ENCODE assay signal across 8 mouse cellular contexts in the genomic region with DNA sequence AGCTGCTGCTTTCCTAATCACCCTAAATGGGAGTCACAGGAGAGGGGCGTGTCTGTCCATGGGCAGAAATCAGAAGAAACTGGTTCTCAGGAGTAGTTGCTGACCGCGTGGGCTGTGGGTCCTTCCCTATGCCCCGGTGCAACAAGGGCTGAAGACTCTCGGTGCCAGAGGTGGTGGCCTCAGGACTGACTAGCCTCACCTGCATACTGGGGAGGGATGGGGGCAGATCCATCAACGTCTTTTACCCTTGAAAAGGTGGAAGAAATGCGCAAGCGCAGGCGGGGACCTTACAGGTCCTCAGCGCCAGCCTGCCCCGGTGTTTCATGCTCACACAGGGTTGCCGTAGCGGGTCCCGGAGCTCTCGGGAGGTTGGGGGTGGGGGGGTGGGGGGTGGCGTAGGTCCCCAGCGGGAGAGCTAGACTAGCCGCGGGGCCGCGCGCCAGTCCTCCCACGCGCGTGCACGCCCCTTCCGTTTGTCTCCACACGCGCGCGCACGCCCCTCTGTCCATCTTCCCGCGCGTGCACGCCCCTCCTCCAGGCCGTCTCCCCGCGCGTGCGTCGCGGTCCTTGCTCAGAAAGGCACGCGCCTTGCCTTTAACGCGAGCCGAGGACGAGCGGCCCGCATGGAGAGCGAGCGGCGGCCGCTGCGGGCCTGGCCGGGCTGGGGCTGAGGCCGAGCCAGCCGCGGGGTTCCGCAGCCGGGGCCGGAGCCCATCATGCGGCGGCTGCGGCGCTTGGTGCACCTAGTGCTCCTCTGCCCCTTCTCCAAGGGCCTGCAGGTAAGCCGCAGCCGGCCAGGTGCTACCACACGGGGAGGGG. TPM values are rescaled to one million over a fixed set of nuclear protein-coding genes. Genes with fewer than 3 reads are reported as not detected.
DNase-seq lines count a peak whose midpoint lies in the region; ATAC-seq and TF ChIP-seq lines count a peak whose summit lies in the region.

Fam69b (plus strand) TSS at position 537 of the 819 bp plus-strand sequence.

- peak within 1 kb of the TSS; percentile 72 for H3K4me2 ChIP-seq in forebrain, embryonic 15.5 days (replicated peaks)
- H3K4me2 ChIP-seq in liver, embryonic 13.5 days = peak within 1 kb of the TSS; percentile 76
- H3K4me2 ChIP-seq in neural tube, embryonic 11.5 days (ENCODE audit: low read depth) = peak within 1 kb of the TSS; percentile 98

- DNase-seq in heart, postnatal 10 days = peak; percentile 81
- DNase-seq in kidney, postnatal 36 days = peak; percentile 67 to 80
- no peak for DNase-seq in liver, embryonic 13.5 days
- peak; percentile 88 for DNase-seq in neural tube, embryonic 11.5 days (ENCODE audit: low spot score)
- DNase-seq in thymus, adult 2 months = peak; percentile 76

- no peaks in the 10 kb centered on the region for H3K36me3 ChIP-seq in ES-Bruce4 (ENCODE audit: control insufficient read depth, insufficient read depth, low read length, poor library complexity, severe bottlenecking)
- no peaks in the 10 kb centered on the region for H3K36me3 ChIP-seq in forebrain, embryonic 15.5 days
- no peaks in the 10 kb centered on the region for H3K36me3 ChIP-seq in liver, embryonic 13.5 days
- no peaks in the 10 kb centered on the region for H3K36me3 ChIP-seq in neural tube, embryonic 11.5 days (ENCODE audit: control insufficient read depth, insufficient read depth, low read length)
- H3K36me3 ChIP-seq in thymus, adult 2 months (ENCODE audit: control insufficient read depth, insufficient read depth, low read length) = no peaks in the 10 kb centered on the region

- no peak for TF ChIP-seq POLR2A in ES-Bruce4 (IDR thresholded peaks at IDR 0.05; ENCODE audit: insufficient read depth, low read length)
- no peak for TF ChIP-seq POLR2A in thymus, adult 2 months (IDR thresholded peaks at IDR 0.05; ENCODE audit: control insufficient read depth, extremely low read depth, insufficient read depth, low read length, poor library complexity)

- peak within 1 kb of the TSS; percentile 56 for H3K9ac ChIP-seq in ES-Bruce4 (ENCODE audit: low read depth, poor library complexity, severe bottlenecking)
- peak within 1 kb of the TSS; percentile 95 for H3K9ac ChIP-seq in forebrain, embryonic 15.5 days (replicated peaks)
- peak within 1 kb of the TSS; percentile 67 for H3K9ac ChIP-seq in liver, embryonic 13.5 days
- peak within 1 kb of the TSS; percentile 82 for H3K9ac ChIP-seq in neural tube, embryonic 11.5 days (ENCODE audit: low read length)

- no peak for TF ChIP-seq EP300 in ES-Bruce4 (IDR thresholded peaks at IDR 0.05; ENCODE audit: insufficient read depth, low read depth, low read length)

- no peaks in the 10 kb centered on the region for H3K4me1 ChIP-seq in ES-Bruce4 (ENCODE audit: control insufficient read depth, insufficient read depth, low read length)
- H3K4me1 ChIP-seq in forebrain, embryonic 15.5 days = peaks cover 49% of the 10 kb centered on the region
- peaks cover 10% of the 10 kb centered on the region for H3K4me1 ChIP-seq in liver, embryonic 13.5 days (replicated peaks)
- H3K4me1 ChIP-seq in neural tube, embryonic 11.5 days (ENCODE audit: control insufficient read depth, insufficient read depth, low read length) = peaks cover 20% of the 10 kb centered on the region
- peaks cover 18% of the 10 kb centered on the region for H3K4me1 ChIP-seq in thymus, adult 2 months (replicated peaks; ENCODE audit: control insufficient read depth, insufficient read depth, low read length)

- H3K27me3 ChIP-seq in ES-Bruce4 (ENCODE audit: control insufficient read depth, insufficient read depth, low read length, poor library complexity, severe bottlenecking) = no peaks in the 10 kb centered on the region
- H3K27me3 ChIP-seq in forebrain, embryonic 15.5 days = no peaks in the 10 kb centered on the region
- H3K27me3 ChIP-seq in liver, embryonic 13.5 days = peaks cover 39% of the 10 kb centered on the region
- no peaks in the 10 kb centered on the region for H3K27me3 ChIP-seq in neural tube, embryonic 11.5 days (ENCODE audit: control insufficient read depth, insufficient read depth, low read length)
- H3K27me3 ChIP-seq in thymus, adult 2 months (ENCODE audit: control insufficient read depth, insufficient read depth, low read length) = no peaks in the 10 kb centered on the region

- H3K9me3 ChIP-seq in ES-Bruce4 (replicated peaks; ENCODE audit: control insufficient read depth, insufficient read depth, low read length, poor library complexity, severe bottlenecking) = no peaks in the 10 kb centered on the region
- H3K9me3 ChIP-seq in forebrain, embryonic 15.5 days = no peaks in the 10 kb centered on the region
- H3K9me3 ChIP-seq in liver, embryonic 13.5 days (replicated peaks) = no peaks in the 10 kb centered on the region
- H3K9me3 ChIP-seq in neural tube, embryonic 11.5 days (ENCODE audit: control insufficient read depth, low read length) = no peaks in the 10 kb centered on the region

- no peak within 1 kb of the TSS for H3K27ac ChIP-seq in ES-Bruce4 (ENCODE audit: insufficient read depth, low read length)
- peak within 1 kb of the TSS; percentile 74 for H3K27ac ChIP-seq in forebrain, embryonic 15.5 days (replicated peaks)
- no peak within 1 kb of the TSS for H3K27ac ChIP-seq in liver, embryonic 13.5 days
- H3K27ac ChIP-seq in neural tube, embryonic 11.5 days (ENCODE audit: low read depth, low read length) = peak within 1 kb of the TSS; percentile 44; the same call in 1 of the 2 replicates
- no peak within 1 kb of the TSS for H3K27ac ChIP-seq in thymus, adult 2 months (ENCODE audit: control insufficient read depth, insufficient read depth, low read length)

- WGBS in forebrain, embryonic 15.5 days = under 1% methylated on average over 45 of the region's 70 CpGs
- 1% methylated on average over 60 of the region's 70 CpGs for WGBS in liver, embryonic 13.5 days (ENCODE audit: insufficient replicate concordance)
- 1% methylated on average over 51 of the region's 70 CpGs for WGBS in neural tube, embryonic 11.5 days
- 2% methylated on average over 70 of the region's 70 CpGs for WGBS in thymus, adult 2 months

- intact Hi-C loops in heart, postnatal 10 days (cut with DNase I) = no loop called here

- TF ChIP-seq CTCF in ES-Bruce4 (IDR thresholded peaks at IDR 0.05; ENCODE audit: low read depth, low read length) = no peak
- no peak for TF ChIP-seq CTCF in thymus, adult 2 months (IDR thresholded peaks at IDR 0.05; ENCODE audit: borderline replicate concordance, control insufficient read depth, extremely low read depth, insufficient read depth, low read length, poor library complexity)

- peak; percentile 75 for ATAC-seq in cerebellum, adult (ENCODE audit: insufficient number of reproducible peaks, low FRiP score, low TSS enrichment)
- ATAC-seq in forebrain, embryonic 15.5 days (replicated peaks) = peak; percentile 84
- 0 out of 2 replicates have a peak, but pooled peaks have one; percentile 21 for ATAC-seq in liver, embryonic 13.5 days (ENCODE audit: low read depth)
- peak; percentile 62 for ATAC-seq in neural tube, embryonic 11.5 days (ENCODE audit: insufficient read depth, low FRiP score, low TSS enrichment)

- peak within 1 kb of the TSS; percentile 51 for H3K4me3 ChIP-seq in ES-Bruce4 (ENCODE audit: low read depth, low read length)
- H3K4me3 ChIP-seq in forebrain, embryonic 15.5 days = peak within 1 kb of the TSS; percentile 71
- peak within 1 kb of the TSS; percentile 58 for H3K4me3 ChIP-seq in liver, embryonic 13.5 days (replicated peaks)
- H3K4me3 ChIP-seq in neural tube, embryonic 11.5 days (ENCODE audit: low read depth, low read length) = peak within 1 kb of the TSS; percentile 58
- H3K4me3 ChIP-seq in thymus, adult 2 months (ENCODE audit: control insufficient read depth, insufficient read depth, low read length) = peak within 1 kb of the TSS; percentile 52

RNA-seq across cellular contexts. Expression of gene Fam69b, which starts in this region (rescaled TPM):
- 4.9 and 5.3 TPM in 2 replicates for polyA plus RNA-seq in ES-Bruce4 (2011; ENCODE audit: insufficient read depth, insufficient read length, low read depth, missing spikeins)
- 111 and 121 TPM in 2 replicates for polyA plus RNA-seq in forebrain, embryonic 15.5 days (2015; fragmentation: Nextera tagmentation; extraction: Ambion mirVana)
- 10 to 100 TPM; 13.8 to 16.8 TPM for total RNA-seq in heart, postnatal 10 days (2021)
- polyA plus RNA-seq in liver, embryonic 13.5 days (2015; fragmentation: Nextera tagmentation; extraction: Ambion mirVana) = 2.1 and 2.3 TPM in 2 replicates
- polyA plus RNA-seq in neural tube, embryonic 11.5 days (2014; fragmentation: Nextera tagmentation; extraction: Ambion mirVana) = 43.7 and 50.3 TPM in 2 replicates
- 14.8 and 15.6 TPM in 2 replicates for polyA plus RNA-seq in thymus, adult 2 months (2012; rRNA removed)

Comparison
In these comparisons a context has a peak if more than half of its experiments do, and no peak if none do; other contexts are left out.
1. H3K27ac ChIP-seq: peak in forebrain, embryonic 15.5 days (single experiment) and neural tube, embryonic 11.5 days (single experiment); none in ES-Bruce4 (single experiment), liver, embryonic 13.5 days (single experiment) and thymus, adult 2 months (single experiment).
2. ATAC-seq: peak in every context shown above with its lines; median percentile 84 in forebrain, embryonic 15.5 days; 75 in cerebellum, adult; 62 in neural tube, embryonic 11.5 days; 21 in liver, embryonic 13.5 days.
3. Peak in every context shown above with its lines, with median percentiles within 50 percentile points of each other: H3K4me3 ChIP-seq, H3K9ac ChIP-seq and H3K4me2 ChIP-seq.